Mouse (Mus musculus): ENCODE data around the gene Lpcat2. TPM values are rescaled to one million over a fixed set of nuclear protein-coding genes. Genes with fewer than 3 reads are reported as not detected.

Gene Lpcat2
- total and polyA plus RNA-seq, 2 experiments = 0.82 to 2.7 TPM

DNA sequence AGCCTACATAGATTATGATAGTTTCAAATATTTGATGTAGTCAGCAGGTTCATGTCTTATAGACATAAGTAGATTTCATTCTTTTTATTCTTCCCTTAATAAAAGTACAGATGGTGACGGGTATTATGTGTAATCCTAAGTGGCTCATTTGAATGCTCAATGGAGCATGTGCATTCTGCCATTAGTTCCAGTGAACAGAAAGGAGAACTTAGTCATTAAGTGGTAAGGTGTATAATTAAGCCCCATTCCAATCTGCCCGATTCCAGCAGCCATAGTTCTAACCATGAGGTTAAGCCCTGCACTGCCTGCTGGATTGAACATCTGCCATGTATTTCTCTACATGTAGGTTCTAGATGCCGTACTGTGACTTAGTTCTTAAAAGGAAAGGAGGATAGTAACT lies 66.6 kb downstream of the Lpcat2 start:
- H3K27me3 ChIP-seq (ENCODE audit: control insufficient read depth, insufficient read depth, low read length) = no peaks in the 10 kb centered on the region
- H3K27ac ChIP-seq (replicated peaks; ENCODE audit: insufficient read depth, low read depth, low read length) = no peak overlapping the region
- H3K4me1 ChIP-seq (ENCODE audit: control insufficient read depth, insufficient read depth, low read length) = no peaks in the 10 kb centered on the region
- no peaks in the 10 kb centered on the region for H3K36me3 ChIP-seq (ENCODE audit: control insufficient read depth, insufficient read depth, low read length)
- DNase-seq (ENCODE audit: extremely low read depth, low read depth, low spot score) = no peak
- WGBS = 85% methylated on average over 3 of the region's 3 CpGs
- TF ChIP-seq POLR2A (IDR thresholded peaks at IDR 0.05; ENCODE audit: extremely low read depth, insufficient read depth, low read length) = no peak
- TF ChIP-seq CTCF (IDR thresholded peaks at IDR 0.05; ENCODE audit: low read depth, low read length) = no peak
- no peaks in the 10 kb centered on the region for H3K79me2 ChIP-seq (ENCODE audit: control insufficient read depth, insufficient read depth, low read length)
- no peak overlapping the region for H3K4me3 ChIP-seq (ENCODE audit: insufficient read depth, low read depth, low read length)
- H3K9ac ChIP-seq (ENCODE audit: low read depth, low read length) = no peak overlapping the region

DNA sequence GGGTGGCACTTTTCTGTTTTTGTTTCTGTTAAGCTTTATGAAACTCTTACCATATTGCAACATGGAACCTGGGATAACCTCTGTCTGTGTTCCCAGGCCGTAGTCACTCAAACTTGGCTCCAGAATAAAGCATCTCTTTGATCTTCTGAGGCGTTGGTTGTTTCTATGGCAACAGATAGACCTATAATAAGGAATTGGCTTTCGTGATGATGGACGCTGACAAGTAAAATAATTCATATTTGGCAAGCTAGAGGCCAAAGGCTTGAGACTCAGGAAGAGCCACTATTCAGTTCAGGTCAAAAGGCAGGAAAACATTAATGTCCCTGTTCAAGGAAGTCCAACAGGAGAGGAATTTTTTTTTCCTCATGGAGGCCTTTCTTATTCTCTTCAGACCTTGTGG lies 73.8 kb downstream of the Lpcat2 start:
- Histone ChIP-seq H3K9ac (ENCODE audit: low read depth, low read length) (no peak overlapping the region), H3K4me1 (ENCODE audit: control insufficient read depth, insufficient read depth, low read length) (no peaks in the 10 kb centered on the region), H3K79me2 (ENCODE audit: control insufficient read depth, insufficient read depth, low read length) (no peaks in the 10 kb centered on the region), H3K4me3 (ENCODE audit: insufficient read depth, low read depth, low read length) (no peak overlapping the region), H3K36me3 (ENCODE audit: control insufficient read depth, insufficient read depth, low read length) (no peaks in the 10 kb centered on the region), H3K27me3 (ENCODE audit: control insufficient read depth, insufficient read depth, low read length) (no peaks in the 10 kb centered on the region), H3K27ac (replicated peaks; ENCODE audit: insufficient read depth, low read depth, low read length) (no peak overlapping the region)
- no peak for DNase-seq (ENCODE audit: extremely low read depth, low read depth, low spot score)
- 77% methylated on average over 4 of the region's 4 CpGs for WGBS
- TF ChIP-seq POLR2A (IDR thresholded peaks at IDR 0.05; ENCODE audit: extremely low read depth, insufficient read depth, low read length) (no peak), CTCF (IDR thresholded peaks at IDR 0.05; ENCODE audit: low read depth, low read length) (no peak)

DNA sequence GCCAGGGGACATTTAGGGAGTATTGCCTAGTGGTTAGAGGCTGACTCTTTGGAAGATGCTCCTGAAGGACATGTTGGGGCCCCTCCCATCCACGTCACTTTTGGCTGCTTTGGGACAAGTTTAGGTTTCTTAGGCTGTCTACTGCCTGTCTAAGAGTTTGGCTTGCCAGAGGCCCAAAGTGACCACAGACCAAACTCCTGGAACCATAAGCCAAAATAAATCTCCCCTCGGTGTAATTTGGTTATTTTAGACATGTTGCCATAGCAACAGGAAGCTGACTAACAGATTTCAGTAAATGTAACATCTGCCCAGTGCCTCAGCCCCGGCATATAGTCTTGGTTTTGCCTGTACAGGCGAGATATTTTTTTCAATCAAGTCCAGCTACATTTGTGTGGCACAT lies 82.9 kb downstream of the Lpcat2 start:
- 76% methylated on average over 4 of the region's 4 CpGs for WGBS
- no peaks in the 10 kb centered on the region for H3K27me3 ChIP-seq (ENCODE audit: control insufficient read depth, insufficient read depth, low read length)
- H3K9ac ChIP-seq (ENCODE audit: low read depth, low read length) = no peak overlapping the region
- H3K79me2 ChIP-seq (ENCODE audit: control insufficient read depth, insufficient read depth, low read length) = no peaks in the 10 kb centered on the region
- H3K27ac ChIP-seq (replicated peaks; ENCODE audit: insufficient read depth, low read depth, low read length) = no peak overlapping the region
- TF ChIP-seq CTCF (IDR thresholded peaks at IDR 0.05; ENCODE audit: low read depth, low read length) (no peak), POLR2A (IDR thresholded peaks at IDR 0.05; ENCODE audit: extremely low read depth, insufficient read depth, low read length) (no peak)
- H3K4me1 ChIP-seq (ENCODE audit: control insufficient read depth, insufficient read depth, low read length) = no peaks in the 10 kb centered on the region
- no peaks in the 10 kb centered on the region for H3K36me3 ChIP-seq (ENCODE audit: control insufficient read depth, insufficient read depth, low read length)
- no peak for DNase-seq (ENCODE audit: extremely low read depth, low read depth, low spot score)
- H3K4me3 ChIP-seq (ENCODE audit: insufficient read depth, low read depth, low read length) = no peak overlapping the region

DNA sequence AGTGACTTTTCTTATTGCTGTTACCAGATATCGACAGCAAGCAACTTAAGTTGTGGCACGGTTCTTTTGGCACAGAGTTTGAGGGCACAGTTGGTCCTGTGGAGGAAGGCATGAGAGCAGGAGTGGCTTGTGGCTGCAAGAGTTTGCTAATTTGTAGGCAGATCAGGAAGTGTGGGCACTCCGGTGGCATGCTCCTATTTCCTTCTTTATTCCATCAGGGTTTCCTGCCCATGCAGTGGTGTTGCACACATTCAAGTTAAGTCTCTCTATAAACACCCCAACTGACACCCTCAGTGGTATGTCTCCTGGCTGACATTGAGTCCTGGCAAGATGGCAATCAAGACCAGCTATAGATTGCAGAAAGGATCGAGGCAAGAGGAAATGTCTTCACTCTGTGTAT lies 93.9 kb downstream of the Lpcat2 start:
- TF ChIP-seq POLR2A (IDR thresholded peaks at IDR 0.05; ENCODE audit: extremely low read depth, insufficient read depth, low read length) (no peak), CTCF (IDR thresholded peaks at IDR 0.05; ENCODE audit: low read depth, low read length) (no peak)
- Histone ChIP-seq H3K27ac (replicated peaks; ENCODE audit: insufficient read depth, low read depth, low read length) (no peak overlapping the region), H3K36me3 (ENCODE audit: control insufficient read depth, insufficient read depth, low read length) (no peaks in the 10 kb centered on the region), H3K4me1 (ENCODE audit: control insufficient read depth, insufficient read depth, low read length) (no peaks in the 10 kb centered on the region), H3K79me2 (ENCODE audit: control insufficient read depth, insufficient read depth, low read length) (no peaks in the 10 kb centered on the region), H3K27me3 (ENCODE audit: control insufficient read depth, insufficient read depth, low read length) (no peaks in the 10 kb centered on the region), H3K4me3 (ENCODE audit: insufficient read depth, low read depth, low read length) (no peak overlapping the region), H3K9ac (ENCODE audit: low read depth, low read length) (no peak overlapping the region)
- DNase-seq (ENCODE audit: extremely low read depth, low read depth, low spot score) = no peak
- 82% methylated on average over 4 of the region's 4 CpGs for WGBS

- Histone ChIP-seq H3K4me1 (ENCODE audit: control insufficient read depth, insufficient read depth, low read length) (no peaks in the 10 kb centered on the region), H3K36me3 (ENCODE audit: control insufficient read depth, insufficient read depth, low read length) (no peaks in the 10 kb centered on the region), H3K27me3 (ENCODE audit: control insufficient read depth, insufficient read depth, low read length) (no peaks in the 10 kb centered on the region), H3K9ac (ENCODE audit: low read depth, low read length) (no peak overlapping the region), H3K27ac (replicated peaks; ENCODE audit: insufficient read depth, low read depth, low read length) (no peak overlapping the region), H3K79me2 (ENCODE audit: control insufficient read depth, insufficient read depth, low read length) (no peaks in the 10 kb centered on the region), H3K4me3 (ENCODE audit: insufficient read depth, low read depth, low read length) (no peak overlapping the region)
- 50% methylated on average over 12 of the region's 12 CpGs for WGBS
- DNase-seq (ENCODE audit: extremely low read depth, low read depth, low spot score) = no peak
- TF ChIP-seq POLR2A (IDR thresholded peaks at IDR 0.05; ENCODE audit: extremely low read depth, insufficient read depth, low read length) (no peak), CTCF (IDR thresholded peaks at IDR 0.05; ENCODE audit: low read depth, low read length) (no peak)
Observed at GRCm38 (mm10) chr8:92950639-92951371, 95.7 kb downstream of the Lpcat2 start.

DNA sequence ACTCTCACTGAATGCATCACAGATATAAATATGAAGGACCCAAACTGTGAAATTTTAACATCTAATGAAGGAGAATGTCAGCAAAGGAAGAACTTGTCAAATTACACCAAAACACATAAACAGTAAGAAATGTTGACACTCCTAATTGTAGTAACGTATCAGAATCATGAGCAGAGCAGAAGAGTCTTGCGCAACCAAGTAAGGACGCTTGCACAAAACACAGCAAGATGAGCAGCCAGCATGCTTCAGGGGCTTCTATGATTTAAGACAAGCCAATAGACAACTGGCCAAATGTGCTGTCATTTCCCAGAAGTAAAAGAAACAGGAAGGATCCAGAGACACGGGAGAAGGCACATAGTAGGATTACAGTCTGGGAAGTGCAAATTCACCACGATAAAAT lies 98.9 kb downstream of the Lpcat2 start:
- no peak overlapping the region for H3K4me3 ChIP-seq (ENCODE audit: insufficient read depth, low read depth, low read length)
- no peaks in the 10 kb centered on the region for H3K36me3 ChIP-seq (ENCODE audit: control insufficient read depth, insufficient read depth, low read length)
- no peaks in the 10 kb centered on the region for H3K79me2 ChIP-seq (ENCODE audit: control insufficient read depth, insufficient read depth, low read length)
- H3K9ac ChIP-seq (ENCODE audit: low read depth, low read length) = no peak overlapping the region
- no peak for TF ChIP-seq CTCF (IDR thresholded peaks at IDR 0.05; ENCODE audit: low read depth, low read length)
- TF ChIP-seq POLR2A (IDR thresholded peaks at IDR 0.05; ENCODE audit: extremely low read depth, insufficient read depth, low read length) = no peak
- no peaks in the 10 kb centered on the region for H3K4me1 ChIP-seq (ENCODE audit: control insufficient read depth, insufficient read depth, low read length)
- no peak for DNase-seq (ENCODE audit: extremely low read depth, low read depth, low spot score)
- whole genome bisulfite sequencing = 69% methylated on average over 5 of the region's 5 CpGs
- no peaks in the 10 kb centered on the region for H3K27me3 ChIP-seq (ENCODE audit: control insufficient read depth, insufficient read depth, low read length)
- H3K27ac ChIP-seq (replicated peaks; ENCODE audit: insufficient read depth, low read depth, low read length) = no peak overlapping the region
